Mouse (Mus musculus): Measurements from ENCODE around the gene Cpm.

DNA sequence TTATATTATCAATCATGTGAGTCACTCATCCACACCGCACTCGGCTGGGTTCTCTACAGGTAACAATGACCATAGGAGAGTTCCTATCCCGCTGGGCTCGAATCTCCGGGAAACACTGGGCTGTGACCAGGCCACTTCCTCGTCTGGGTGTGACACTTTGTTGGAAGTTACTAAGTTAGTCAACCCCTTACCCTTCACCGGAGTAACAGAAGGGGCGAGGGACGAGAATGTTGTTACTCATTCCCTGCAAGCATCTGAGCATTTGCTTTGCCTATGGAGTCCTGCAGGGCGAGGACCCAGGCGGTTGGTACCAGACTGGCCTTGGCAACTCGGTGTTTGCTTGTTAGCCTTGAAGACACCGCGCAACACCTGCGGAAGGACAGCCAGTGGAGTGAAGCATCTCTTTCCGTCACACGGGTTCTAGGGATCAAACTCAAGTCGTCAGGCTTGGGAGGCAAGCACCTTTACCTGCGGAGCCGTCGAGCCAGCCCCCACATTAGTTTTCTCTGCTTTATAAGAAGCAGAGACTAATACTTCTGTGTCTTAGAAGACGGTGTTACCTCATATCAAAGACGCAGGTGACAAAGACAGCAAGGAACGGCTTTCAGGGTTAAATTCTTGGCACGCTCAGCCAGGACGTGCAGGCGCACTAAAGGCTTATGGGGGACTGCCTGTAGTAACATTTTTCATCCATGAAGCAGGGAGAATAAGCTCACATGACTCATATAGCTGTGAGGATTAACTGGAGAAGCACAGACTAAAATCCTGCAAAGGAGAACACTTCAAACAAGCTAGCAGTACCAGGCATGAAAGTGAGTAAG, 10.0 kb upstream of the Cpm start:
- TF ChIP-seq MAZ (IDR thresholded peaks at IDR 0.05; ENCODE audit: low read depth, low read length) (no peak), CTCF (conservative IDR thresholded peaks at IDR 0.05 in 1 of 2, IDR thresholded peaks at IDR 0.05 in 1 of 2; ENCODE audit: low read depth in 2 of 2, low read length in 2 of 2) (no peak), MAFK (IDR thresholded peaks at IDR 0.05; ENCODE audit: insufficient replicate concordance, low read length) (no peak), ZC3H11A (IDR thresholded peaks at IDR 0.05; ENCODE audit: low read depth, low read length) (no peak), SMC3 (IDR thresholded peaks at IDR 0.05; ENCODE audit: low read depth, low read length) (no peak)
